Mouse (Mus musculus): Measurements from ENCODE around the gene Sacm1l.

Sacm1l gene

DNA sequence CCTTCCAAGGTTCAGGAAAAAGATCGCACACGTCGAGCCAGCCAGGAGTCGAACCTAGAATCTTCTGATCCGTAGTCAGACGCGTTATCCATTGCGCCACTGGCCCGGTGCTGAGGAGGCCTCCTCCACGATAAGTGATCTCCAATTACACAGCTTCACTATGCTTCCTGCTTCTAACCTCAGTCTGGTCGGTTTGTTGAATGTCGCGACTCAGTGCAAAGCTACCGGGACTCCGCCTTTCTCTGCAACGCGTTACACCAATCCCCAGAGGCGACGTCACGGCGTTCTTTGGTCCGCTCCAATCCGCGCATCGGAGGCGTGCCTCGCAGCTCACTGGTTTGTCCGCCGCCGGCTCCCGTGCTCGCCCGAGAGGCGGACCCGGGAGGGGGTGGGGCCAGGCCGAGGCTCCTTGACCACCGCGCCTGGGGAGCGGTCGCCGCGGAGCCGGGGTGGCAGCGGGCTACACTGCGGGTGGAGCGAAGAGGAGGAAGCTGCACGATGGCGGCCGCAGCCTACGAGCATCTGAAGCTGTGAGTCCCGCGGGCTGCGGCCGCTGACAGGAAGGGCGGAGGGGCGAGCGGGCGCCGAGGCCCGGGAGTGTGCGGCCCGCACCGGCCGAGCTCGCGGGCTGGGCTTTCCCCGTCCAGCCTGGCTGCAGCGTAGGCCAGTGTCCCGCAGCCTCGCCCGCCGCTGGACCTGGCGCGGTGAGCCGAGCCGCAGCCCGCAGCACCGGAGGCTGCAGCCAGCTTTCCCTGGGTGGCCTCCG is at the start of gene Sacm1l:
TSS of gene Sacm1l (plus strand) at position 368 of the 766 bp plus-strand sequence.
- peak; percentile 99 to 100 for DNase-seq

DNA sequence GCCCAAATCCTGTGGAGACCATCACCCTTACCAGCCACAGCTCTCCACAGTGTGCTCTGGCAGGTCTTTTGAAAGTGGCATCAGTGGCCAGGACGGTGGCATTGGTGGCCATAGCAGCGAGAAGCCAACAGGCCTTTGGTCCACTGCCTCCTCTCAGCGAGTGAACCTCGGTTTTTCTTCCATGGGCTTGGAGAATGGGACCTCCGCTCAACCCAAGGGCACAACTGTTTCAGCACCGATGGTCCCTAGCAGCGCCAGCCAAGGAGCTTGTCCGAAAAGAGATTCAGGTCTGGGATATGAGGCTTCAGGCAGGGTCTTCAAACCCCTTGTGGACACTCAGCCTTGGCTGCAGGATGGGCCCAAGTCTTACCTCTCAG is 49.7 kb upstream of the Sacm1l start:
- no peak for DNase-seq

DNA sequence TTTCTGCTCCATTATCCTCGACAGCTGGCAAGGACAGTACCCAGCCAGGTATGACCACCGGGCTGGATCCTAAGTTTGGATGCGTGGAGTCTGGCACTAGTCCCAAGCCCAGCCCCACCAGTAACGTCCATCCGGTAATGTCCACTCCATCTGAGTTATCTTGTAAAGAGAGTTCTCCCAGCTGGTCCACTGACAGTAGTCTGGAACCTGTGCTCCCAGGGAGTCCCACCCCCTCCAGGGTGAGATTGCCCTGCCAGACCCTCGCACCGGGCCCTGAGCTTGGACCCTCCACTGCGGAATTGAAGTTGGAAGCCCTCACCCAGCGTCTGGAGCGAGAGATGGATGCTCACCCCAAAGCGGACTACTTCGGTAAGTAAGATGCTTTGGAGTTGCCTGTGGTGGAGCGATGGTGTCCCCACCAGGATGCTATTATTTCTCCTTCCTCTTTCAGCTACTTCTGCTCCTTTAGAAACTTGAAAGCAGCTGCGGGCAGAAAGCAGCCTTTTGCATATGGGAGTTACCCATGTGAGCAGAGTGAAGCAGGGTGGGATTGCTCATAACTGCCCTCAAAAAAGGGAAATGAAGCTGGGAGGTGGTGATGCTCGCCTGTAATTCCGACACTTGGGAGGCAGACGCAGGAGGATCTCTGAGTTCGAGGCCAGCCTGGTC is 49.2 kb upstream of the Sacm1l start:
- peak in 1 of 2 experiments; percentile 57 for DNase-seq

DNA sequence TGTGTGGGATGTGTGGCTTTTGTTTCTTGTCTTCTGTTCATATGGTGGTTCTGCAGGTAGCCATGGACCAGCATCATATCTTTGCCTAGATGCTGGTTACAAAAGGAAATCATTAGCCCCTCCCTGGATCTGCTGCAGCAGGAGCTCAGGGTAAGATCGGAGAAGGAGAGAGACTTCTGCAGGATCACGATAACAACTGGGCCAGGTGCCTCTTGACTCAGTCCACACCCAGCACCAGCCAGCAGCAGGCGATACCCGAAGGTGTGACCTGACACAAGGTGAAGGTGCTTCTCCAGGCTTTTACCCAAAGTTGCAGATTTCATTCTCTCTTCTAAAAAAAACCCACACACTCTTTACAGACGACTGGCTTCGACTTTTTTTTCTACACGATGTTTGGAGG is 48.4 kb upstream of the Sacm1l start:
- no peak for DNase-seq

DNA sequence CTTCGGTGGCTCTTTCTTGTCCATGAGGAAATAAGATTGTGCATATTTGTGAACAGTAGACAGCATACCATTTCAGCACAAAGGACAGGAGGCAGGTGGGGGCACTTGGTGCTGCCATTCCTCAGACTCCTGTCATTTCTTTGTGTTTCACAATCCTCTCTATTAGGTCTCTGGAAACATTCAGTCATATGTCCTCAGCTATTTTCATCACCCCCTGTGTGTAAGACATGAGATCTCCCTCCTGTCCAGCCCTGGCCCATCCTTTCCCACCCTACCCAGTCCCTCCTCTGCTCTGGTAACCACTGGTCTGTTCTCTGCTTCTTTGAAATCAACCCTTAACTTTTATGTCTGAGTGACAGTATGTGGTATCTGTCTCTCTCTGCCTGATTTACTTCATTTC is 46.0 kb upstream of the Sacm1l start:
- no peak for DNase-seq

DNA sequence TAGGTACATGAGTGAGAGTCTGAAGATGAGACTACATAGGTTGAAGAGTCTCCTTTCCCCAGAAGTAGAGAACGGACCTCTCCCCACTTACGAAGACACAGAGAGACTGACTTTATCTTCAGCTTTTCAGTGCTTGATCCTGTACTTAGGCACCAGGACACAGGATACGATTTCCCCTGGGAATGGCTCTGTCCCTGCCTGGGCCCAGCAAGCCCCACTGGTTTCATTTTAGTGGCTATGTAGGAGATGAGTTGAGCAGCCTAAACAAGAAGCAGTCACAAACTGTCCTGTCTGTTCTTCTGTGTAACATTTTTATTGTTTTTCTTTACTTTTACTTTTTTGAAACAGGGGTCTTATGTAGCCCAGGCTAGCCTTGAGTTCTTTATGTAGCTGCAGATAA is 44.7 kb upstream of the Sacm1l start:
- no peak for DNase-seq

DNA sequence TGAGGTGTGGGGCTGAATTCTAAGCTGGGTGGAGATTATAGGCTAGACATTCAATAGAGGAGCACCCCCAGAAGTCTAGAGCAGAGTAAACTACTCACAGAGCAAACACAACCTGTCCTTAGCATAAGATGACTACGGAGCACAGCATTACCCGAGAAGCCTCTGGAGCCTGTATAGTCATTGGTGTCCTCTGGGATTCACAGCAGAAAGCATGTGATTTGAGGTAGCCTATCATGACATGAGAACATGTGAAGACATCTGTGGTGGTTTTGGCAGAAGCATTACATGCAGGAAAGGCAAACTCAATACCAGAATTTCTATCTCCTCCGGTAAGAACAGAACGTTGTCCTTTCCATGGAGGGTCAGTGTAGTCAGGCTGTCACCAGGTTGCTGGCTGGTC is 44.0 kb upstream of the Sacm1l start:
- no peak for DNase-seq

DNA sequence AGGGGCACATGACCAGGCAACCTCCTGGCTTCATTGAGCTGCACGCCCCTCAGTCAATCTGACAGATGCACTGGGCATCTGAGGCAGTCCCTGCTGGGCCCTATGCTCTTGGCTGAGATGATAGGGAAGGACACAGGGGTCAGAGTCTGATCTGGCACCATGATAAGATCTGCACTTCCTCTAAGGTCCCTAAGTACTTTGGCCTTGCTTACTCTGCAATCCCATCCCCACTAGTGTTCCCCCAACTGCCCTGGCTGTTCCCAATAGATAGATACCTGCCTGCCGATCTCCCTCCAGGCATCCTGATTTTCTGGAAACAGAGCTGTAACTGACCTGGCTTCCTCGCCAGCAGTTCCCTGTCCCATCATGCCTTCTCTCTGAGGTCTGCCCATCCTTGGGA is 42.9 kb upstream of the Sacm1l start:
- DNase-seq, result no peak

DNA sequence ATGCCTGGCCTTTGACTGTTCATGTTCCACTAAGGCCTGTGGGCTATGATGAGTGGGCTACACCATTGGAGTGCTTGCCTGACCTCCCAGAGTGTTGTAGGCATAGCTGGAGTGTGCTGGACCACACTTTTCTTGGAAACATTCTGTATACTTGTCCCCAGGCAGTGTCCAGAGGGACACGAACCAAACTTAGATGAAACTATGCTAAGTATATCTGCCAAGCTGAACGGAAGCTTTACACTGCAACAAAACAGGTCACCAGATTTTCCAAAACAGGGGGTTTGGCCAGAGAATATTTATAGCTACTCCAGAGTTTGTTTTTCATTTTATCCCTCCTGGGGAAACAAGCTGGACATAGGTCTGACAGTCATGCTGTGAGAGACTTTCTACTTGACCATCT is 40.5 kb upstream of the Sacm1l start:
- DNase-seq, result no peak

DNA sequence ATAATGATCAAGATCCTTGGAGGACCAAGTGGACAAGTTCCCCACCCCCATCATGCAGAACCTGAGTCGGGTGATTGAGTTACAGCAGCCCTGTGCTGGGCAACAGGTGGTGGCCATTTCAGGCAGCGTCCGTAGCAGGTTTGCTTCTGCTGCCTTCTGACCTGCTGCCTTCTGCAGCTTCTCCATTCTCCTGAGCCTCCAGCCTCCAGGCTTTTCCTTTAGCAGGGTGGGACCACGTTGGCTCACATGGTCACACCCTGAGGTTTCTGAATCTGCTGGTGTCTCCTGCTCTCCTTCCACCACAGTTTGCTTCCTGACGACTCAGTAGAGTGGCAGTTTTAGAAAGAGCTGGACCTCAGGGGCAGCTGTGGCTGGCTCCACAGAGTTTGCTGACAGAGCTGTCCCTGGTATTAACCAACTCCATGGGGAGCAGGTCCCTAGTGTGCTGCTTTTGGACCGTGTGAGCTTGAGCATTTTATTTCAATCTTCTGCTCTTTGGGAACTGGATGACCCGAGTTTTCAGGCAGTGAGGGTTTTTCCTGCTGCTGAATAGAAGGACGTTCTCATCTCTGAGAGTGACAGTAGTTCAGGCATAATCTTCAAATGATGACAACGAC is 39.7 kb upstream of the Sacm1l start:
- DNase-seq, result no peak

DNA sequence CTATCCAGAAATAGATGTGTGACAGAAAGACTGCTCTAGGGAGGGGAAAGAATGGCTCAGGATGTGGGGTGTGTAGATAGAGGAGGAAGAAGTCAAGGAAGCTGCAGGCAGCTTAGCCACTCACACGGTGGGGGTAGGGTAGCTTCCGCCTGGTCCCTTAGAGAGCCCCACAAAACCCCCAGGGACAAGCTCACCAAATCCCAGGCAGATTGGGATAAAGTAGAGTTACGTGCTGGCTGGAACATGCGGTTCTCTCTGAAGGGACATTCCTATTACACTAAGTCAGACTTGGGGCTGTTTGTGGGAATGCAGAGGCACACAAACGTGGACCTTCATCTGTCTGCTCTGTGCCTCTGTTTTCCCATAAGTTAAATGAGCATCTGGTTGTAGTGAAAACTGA is 38.6 kb upstream of the Sacm1l start:
- DNase-seq, result no peak

DNA sequence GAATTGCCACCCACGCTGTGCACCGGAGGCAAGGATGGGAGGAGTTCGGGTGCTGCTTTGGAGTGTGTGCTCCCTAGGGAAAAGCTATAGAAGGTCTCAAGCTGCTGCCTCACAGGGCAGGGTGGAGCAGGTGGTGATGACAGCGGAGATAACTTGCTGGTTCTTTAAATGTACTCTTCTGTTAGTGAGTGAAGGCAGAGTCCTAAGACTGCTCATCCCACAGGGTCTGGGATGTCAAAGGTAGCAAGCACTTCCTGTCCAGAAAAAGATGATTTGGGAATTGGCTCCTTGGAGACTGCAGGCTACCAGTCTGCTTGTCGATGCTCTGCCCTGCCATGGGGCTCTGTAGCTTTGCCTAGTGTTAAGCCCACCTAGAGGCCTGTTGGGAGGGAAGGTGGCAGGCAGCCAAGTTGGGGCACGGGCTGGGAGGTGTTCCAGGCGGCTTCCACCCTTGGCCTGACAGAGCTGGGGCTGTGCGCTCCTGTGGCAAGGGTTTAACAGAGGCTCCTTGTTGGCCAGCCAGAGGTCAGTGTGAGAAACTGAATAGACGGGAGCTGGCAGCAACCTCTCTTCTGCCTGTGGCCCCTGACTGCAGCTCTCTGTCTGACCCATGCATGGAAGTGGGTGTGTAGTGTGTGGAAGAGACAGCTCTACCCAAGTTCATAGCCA is 37.5 kb upstream of the Sacm1l start:
- no peak for DNase-seq

DNA sequence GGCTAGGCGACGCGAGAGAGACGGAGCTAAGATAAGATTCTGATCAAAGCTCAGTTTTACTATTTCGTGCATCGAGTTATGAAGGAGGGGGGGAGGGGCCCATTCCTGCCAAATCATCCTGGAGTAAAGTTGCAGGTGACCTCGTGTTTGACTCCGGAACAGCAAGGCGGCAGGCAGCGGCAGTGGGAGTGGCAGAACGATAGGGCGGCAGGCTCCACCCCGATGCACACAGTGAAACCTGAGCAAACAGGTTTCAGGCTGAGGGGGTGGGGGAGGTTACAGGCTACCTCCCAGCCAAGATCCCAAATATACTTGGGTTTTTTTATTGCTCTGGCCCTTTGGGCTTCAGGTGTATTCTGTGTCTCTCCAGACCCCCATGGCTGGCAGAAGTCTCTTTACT is 32.9 kb upstream of the Sacm1l start:
- DNase-seq, result peak; percentile 61 to 75

DNA sequence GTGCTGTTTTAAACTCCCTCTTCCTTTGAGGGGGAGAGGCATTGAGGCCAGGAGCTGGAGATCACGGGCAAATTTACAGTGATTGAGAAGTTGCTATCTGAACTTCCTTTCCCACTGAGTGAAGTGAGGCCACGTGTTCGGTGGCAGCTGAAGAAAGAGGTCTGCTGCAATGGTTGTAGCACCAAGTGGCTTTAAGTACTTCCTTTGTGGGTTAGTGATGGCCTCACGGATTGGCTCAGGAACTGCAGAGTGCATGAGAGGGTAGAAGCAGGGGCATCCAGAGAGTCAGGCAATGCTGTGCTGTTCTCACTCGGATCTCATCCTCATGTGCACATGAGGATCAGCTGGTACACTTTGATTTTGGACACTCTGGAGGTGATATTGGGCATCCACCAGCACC is 31.7 kb upstream of the Sacm1l start:
- peak; percentile 60 to 64 for DNase-seq

DNA sequence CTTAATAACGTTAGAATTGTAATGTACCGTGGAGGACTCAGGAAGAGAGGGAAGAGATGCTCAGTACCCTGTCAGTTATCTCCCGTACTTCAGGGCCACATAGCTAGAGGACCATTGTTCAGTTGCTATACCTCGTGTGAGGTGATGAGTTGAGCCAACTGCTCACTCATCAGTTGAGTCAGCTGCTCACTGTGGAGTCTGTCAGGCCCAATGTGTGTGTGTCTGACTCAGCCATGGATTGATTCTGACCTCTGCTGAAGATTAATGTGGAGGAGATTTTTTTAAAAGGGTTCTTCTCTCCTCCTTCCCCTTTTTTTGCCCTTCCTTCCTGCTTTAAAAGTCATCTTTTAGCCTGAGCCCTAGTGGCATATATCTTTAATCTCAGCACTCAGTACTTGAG is 29.1 kb upstream of the Sacm1l start:
- no peak for DNase-seq

DNA sequence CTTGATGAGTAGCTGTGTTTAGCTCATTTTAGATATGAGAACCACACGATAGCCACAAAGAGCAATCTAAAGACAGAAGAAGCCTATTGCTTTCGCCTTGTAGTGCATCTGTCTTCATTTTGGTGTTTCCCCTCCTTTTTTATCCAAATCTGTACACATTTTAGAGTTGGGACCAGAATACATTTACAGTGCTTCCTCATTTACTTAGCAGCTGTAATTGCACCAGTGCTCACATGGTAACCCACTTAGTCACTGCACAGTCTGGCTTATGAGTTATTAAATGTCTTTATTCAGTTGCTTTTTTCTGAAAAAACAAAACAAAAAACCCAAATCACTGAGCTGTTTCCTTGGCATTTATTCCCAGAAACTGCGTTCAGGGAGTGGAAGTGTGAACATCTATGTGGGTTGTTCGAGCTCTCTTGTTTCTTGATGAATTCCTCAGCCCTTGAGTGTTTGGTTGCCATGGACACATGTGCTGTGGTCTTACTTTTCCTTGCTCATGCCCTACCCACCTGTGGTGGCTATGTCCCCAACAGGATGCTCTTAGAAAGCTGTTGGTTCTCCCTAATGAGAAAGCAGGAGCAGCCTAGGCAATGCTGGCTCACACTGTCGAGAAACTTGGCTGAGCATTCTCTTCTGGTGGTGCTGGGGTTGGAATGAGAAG is 26.3 kb upstream of the Sacm1l start:
- no peak for DNase-seq

DNA sequence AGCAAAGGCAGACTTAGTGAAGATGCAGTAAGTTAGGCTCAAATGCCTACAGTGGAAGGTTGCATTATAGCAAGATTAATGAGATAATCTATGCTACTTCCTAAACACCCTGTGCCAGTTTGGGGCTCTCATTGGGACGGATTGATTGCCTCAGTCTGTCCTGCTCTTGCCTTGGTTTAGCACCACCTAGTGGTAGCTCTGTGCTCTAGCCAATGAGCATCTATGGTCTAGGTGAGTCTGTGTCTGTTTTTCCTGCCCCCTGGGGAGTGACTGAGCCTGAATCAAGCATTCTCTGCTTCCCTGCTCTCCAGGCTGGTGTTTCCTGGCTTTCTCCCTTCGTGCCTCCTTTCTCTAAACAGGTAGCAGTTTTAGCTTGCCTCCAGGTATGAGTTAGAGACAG is 25.2 kb upstream of the Sacm1l start:
- DNase-seq, result peak; percentile 59 to 78

DNA sequence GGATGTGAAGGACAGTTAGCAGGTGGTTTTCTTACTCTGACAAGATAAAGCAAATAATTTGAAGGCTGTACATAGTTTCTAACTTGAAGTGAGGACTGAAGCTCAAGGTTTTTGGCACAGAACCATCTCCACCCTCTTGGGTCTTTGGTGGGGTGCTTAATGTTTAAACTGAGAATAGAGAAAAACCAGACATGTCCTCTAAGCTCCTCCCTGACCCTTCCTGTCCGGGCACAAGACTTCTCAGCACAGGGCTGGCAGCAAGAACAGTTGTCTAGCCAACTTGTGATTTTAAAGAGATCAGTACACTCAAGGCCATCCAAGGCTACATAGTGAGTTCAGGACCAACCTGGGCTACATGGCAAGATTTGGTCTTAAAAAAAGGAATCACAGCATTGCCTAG is 24.0 kb upstream of the Sacm1l start:
- DNase-seq, result no peak

DNA sequence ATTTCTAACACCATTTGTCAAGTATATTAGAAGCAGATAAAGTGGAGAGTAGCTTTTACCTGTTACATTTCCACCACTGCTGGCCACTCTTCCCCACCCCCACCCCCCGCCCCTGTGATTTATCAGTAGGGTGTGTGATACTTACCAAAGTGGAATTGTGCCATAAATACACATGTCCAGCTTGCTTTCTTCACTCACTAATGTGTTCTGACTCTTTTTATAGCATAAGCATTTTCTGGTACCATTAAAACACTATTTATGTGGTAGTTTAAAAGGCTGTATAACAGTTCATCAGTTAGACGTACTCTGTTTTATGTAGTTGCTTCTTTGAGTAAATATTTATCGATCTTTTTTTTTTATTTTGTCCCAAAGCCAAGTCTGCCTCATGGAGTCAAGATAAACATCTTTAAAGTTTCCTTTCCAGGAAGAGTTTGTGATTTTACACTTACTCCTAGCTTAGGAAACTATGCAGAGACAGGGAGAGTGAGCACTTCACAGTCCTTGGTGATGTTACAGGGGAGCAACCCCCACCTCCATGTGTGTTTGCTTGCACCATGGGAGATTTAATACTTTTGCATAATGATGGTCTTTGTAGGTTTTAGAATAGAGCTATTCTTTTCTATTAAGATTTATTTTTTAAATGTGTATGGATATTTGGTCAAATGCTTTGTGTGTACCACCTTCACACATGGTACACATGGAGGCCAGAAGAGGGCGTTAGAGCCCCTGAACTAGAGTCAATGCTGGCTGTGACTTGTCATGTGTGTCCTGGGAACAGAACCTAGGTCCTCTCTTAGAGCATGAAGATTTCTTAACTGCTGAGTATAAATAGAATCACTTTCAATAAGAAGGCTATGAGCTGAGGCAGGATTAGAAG is 23.1 kb upstream of the Sacm1l start:
- DNase-seq, result no peak

DNA sequence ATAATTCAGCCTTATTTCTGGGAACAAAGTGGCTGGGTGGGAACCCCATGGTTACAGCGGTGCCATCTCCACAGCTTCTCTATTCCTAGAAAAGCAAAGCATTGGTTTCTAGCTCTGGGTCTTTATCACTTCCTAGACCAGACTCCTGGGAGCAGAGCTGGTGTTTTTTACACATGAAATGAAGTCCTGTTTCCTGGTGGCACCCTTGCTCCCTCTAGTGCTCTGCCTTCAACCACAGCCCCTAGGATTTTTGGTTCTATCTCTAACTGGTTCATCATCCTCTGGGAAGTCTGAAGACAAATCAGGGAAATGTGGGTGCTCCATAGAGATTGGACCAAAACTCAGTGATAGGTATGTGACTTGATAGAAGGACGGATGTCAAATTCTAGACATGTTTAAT is 22.2 kb upstream of the Sacm1l start:
- no peak for DNase-seq

DNA sequence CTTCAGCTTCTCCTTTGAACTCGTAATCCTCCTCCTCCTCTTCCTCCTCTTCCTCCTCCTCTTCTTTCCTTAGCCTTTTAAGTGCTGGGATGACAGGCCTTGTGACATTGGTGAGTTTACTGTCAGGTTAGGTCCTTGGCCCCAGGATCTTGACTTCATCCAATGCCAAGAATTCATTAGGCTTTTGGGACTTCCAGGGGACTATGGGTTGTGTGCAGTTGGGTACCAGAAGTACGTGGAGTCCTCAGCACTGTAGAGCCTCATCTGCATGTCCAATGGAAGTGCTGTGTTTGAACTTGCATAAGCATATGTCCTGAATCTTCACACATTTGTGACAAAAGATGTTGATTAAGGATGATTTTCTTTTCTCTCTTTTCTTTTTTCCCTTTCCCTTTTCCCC is 20.6 kb upstream of the Sacm1l start:
- no peak for DNase-seq
